Mouse (Mus musculus) lung, adult 2 months (tissue): ENCODE measurements around the gene Lep.

Experiments used
- CTCF ChIP-seq: fragments of 200-500 bp; IDR thresholded peaks from 2 replicates; pipeline ENCODE4 v1.5.1; 2011; ENCODE audit warnings: mild to moderate bottlenecking, low read length, control low read depth; ENCODE audit not compliant: insufficient read depth
- POLR2A ChIP-seq: fragments of 200-500 bp; IDR thresholded peaks from 2 replicates; pipeline ENCODE4 v1.6.1; 2011; ENCODE audit warnings: low read depth, mild to moderate bottlenecking, control low read depth, low read length, borderline replicate concordance; ENCODE audit errors: extremely low read depth

GRCm38 (mm10) chr6:29119990-29120389, 60.0 kb downstream of the Lep start:
- TF ChIP-seq POLR2A (no peak), CTCF (no peak)
